Mouse (Mus musculus) heart, embryonic 14.5 days (tissue): ENCODE measurements around the gene Epb41. TPM values are rescaled to one million over a fixed set of nuclear protein-coding genes. Genes with fewer than 3 reads are reported as not detected.

Source experiments
- ATAC-seq: fragments of 200-750 bp; cut with Nextera tagmentation; 2 replicates; pipeline ENCODE4 v1.8.0; 2017; ENCODE audit warnings: low read depth, moderate TSS enrichment; ENCODE audit not compliant: insufficient number of reproducible peaks, insufficient read depth, low FRiP score
- H3K27ac ChIP-seq, 2 experiments: fragments of 200-500 bp in 1 of 2; fragments of 300-500 bp in 1 of 2; sonication (generic) in 1 of 2; replicated peaks in 1 of 2; 2 replicates each; pipeline ENCODE4 v1.5.1; 2012 to 2014; ENCODE audit warnings: low read depth in 2 of 2, low read length in 2 of 2, control low read depth in 1 of 2, mild to moderate bottlenecking in 1 of 2, mixed read lengths in 1 of 2; ENCODE audit not compliant: control insufficient read depth in 1 of 2, insufficient read depth in 1 of 2
- H3K27me3 ChIP-seq: fragments of 300-500 bp; sonication (generic); 2 replicates; pipeline ENCODE4 v1.6.1; 2014; ENCODE audit warnings: mild to moderate bottlenecking, low read length, control low read depth; ENCODE audit not compliant: control insufficient read depth, insufficient read depth
- H3K36me3 ChIP-seq: fragments of 300-500 bp; sonication (generic); 2 replicates; pipeline ENCODE4 v1.6.1; 2014; ENCODE audit warnings: mild to moderate bottlenecking, control low read depth, low read length, mixed read lengths; ENCODE audit not compliant: control insufficient read depth, insufficient read depth
- H3K4me1 ChIP-seq, 2 experiments: fragments of 200-500 bp in 1 of 2; fragments of 300-500 bp in 1 of 2; sonication (generic) in 1 of 2; 2 replicates each; pipeline ENCODE4 v1.6.1; 2012 to 2014; ENCODE audit warnings: low read length in 2 of 2, control low read depth in 1 of 2, mixed read lengths in 1 of 2; ENCODE audit not compliant: control insufficient read depth in 2 of 2, insufficient read depth in 2 of 2
- H3K4me2 ChIP-seq: fragments of 300-500 bp; sonication (generic); 2 replicates; pipeline ENCODE4 v1.6.1; 2014; ENCODE audit warnings: mild to moderate bottlenecking, low read length
- H3K4me3 ChIP-seq, 2 experiments: fragments of 200-500 bp in 1 of 2; fragments of 300-500 bp in 1 of 2; sonication (generic) in 1 of 2; 2 replicates each; pipeline ENCODE4 v1.5.1; 2012 to 2014; ENCODE audit warnings: low read length in 2 of 2, mild to moderate bottlenecking in 2 of 2, control low read depth in 1 of 2, low read depth in 1 of 2, moderate library complexity in 1 of 2; ENCODE audit not compliant: control insufficient read depth in 1 of 2, insufficient read depth in 1 of 2
- H3K9ac ChIP-seq: fragments of 300-500 bp; sonication (generic); 2 replicates; pipeline ENCODE4 v1.6.1; 2014; ENCODE audit warnings: mild to moderate bottlenecking, low read length
- H3K9me3 ChIP-seq: fragments of 300-500 bp; sonication (generic); 2 replicates; pipeline ENCODE4 v1.6.1; 2016; ENCODE audit warnings: low read length, control low read depth; ENCODE audit not compliant: control insufficient read depth
- WGBS: fragments of 180-500 bp; shearing (Covaris S2); extraction: QIAGEN DNeasy Blood & Tissue Kit; methylation state at CpG from one replicate; pipeline ENCODE4 v1.1.7; 2014; 5-methylcytosine and 5-hydroxymethylcytosine counted together
- polyA plus RNA-seq: library from polyadenylated mRNA; unstranded; fragments of >200 nt; fragmentation: Nextera tagmentation; extraction: Ambion mirVana; gene quantifications from 2 replicates; pipeline ENCODE4 v1.2.1, GENCODE M21; 2014

Epb41 gene
- polyA plus RNA-seq, 1 experiment from 2014 or later: 45.7 TPM

DNA sequence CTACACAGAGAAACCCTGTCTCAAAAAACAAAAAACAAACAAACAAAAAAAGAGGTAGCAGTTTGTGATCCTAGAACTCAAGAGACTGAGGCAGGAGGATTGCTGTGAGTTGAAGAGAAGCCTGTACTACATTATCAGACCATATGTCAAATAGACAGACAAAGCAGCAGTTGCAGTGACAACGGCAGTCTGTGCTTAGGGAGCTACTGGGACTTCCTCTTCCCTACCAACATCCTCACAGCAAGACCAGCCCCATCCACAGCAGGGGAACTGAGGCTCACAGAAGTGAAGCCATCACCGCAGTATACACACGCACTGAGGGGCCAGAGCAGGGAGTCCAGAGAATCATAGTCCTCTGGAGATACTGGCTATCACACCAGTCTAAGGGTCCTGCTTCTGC, 9.5 kb downstream of the Epb41 start:
- Histone ChIP-seq H3K36me3 (peaks cover 5% of the 10 kb centered on the region; the same call in 1 of the 2 replicates), H3K27ac (0 out of 4 replicates have a peak overlapping the region, but pooled peaks of 1 of the 2 experiments have one; percentile 28), H3K4me2 (peak overlapping the region; percentile 37), H3K9me3 (no peaks in the 10 kb centered on the region), H3K9ac (peak overlapping the region; percentile 44; the same call in 1 of the 2 replicates), H3K27me3 (no peaks in the 10 kb centered on the region), H3K4me1 (peaks cover 17 to 40% of the 10 kb centered on the region in 2 experiments), H3K4me3 (no peak overlapping the region)
- no peak for ATAC-seq
- WGBS: 34% methylated on average over 3 of the region's 3 CpGs

DNA sequence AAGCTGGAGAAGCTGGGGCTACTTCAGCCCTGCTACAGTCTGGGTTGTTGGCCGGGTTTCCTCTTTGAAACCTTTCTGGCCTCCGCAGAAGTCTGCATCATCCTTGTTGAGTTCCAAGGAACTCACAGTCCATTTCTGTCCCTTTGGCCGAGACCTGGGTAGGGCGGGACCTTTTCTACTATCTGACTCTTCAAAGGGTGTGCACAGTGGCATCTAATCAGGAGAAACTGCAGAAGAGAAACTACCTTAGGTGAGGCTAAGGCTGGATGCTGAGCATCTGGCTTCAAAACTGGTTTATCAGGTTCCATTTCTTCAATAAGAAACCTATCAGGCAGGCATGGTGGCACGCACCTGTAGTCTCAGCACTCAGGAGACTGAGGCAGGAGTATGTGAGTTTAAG, 10.6 kb downstream of the Epb41 start:
- Histone ChIP-seq H3K4me2 (no peak overlapping the region), H3K4me3 (no peak overlapping the region)

DNA sequence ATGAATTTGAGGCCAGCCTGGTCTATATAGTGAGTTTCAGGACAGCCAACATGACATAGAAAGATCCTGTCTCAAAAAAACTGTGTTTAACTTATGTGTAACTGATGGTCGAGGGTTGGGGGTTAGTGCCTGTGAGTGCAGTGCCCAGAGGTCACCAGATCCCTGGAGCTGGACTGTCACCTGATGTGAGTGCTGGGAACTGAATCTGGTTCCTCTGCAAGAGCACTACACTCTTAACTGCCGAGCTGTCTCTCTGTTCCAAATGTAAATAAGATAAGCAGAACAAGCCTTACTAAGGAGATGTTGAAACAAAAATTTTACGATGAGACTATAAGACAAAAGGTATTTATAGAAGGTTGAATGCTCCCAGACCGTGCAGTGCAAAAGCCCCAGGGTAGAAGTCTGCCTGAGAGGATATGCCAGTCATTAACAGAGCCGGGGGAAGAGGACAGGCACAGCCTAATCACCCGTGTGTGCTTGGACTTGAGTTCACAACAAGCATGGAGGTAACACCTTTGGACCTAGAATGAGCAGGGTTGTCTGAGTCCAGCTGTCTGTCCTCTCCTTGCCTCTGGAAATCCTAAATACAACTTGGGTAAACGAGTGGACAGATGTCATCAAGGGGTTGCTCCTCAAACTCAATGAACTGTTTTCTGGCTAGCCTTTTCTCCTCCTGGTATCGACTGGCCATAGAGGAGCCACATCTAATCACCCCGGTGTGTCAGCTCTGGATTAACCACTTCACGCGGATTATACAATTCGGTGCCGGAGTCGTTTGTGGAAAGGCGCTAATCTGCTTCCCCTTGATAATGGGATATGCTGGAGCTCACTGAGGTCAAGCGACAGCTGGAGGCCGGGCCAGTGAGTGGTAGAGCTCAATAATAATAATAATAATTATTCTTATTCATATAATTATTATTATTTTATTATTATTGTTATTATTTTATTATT, 11.9 kb downstream of the Epb41 start:
- H3K4me2 ChIP-seq: no peak overlapping the region
- WGBS: 55% methylated on average over 17 of the region's 17 CpGs
- no peaks in the 10 kb centered on the region for H3K27me3 ChIP-seq
- no peaks in the 10 kb centered on the region for H3K36me3 ChIP-seq
- H3K9me3 ChIP-seq: no peaks in the 10 kb centered on the region
- H3K4me3 ChIP-seq: no peak overlapping the region
- H3K4me1 ChIP-seq: peaks cover 27 to 51% of the 10 kb centered on the region in 2 experiments
- no peak overlapping the region for H3K9ac ChIP-seq
- no peak overlapping the region for H3K27ac ChIP-seq
- ATAC-seq: no peak

More for the DNA sequence above, 10.6 kb downstream of the Epb41 start:
- no peak overlapping the region for H3K9ac ChIP-seq
- H3K27ac ChIP-seq: no peak overlapping the region
- ATAC-seq: no peak
- no peaks in the 10 kb centered on the region for H3K27me3 ChIP-seq
- no peaks in the 10 kb centered on the region for H3K36me3 ChIP-seq
- 81% methylated on average over 5 of the region's 5 CpGs for WGBS
- H3K9me3 ChIP-seq: no peaks in the 10 kb centered on the region
- H3K4me1 ChIP-seq: peaks cover 24 to 46% of the 10 kb centered on the region in 2 experiments

DNA sequence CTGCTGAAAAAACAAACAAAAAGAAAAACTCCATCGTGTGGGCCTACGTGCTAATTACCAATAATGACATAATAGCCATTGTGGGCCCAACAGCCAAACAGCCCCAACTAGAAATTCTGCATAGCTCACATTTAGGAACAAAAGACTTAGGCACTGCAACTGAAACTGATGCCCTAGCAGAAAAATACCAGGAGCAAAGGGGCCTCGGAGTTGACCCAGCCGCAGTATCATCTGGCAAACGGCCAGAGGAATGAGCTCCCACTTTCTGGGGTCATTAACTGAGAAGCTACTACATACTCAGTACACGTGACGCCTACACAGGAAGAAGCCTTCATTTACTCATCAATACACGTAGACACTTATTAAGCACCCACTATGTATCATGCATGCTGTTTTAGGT, 12.8 kb downstream of the Epb41 start:
- no peak overlapping the region for H3K4me3 ChIP-seq
- no peaks in the 10 kb centered on the region for H3K9me3 ChIP-seq
- H3K36me3 ChIP-seq: no peaks in the 10 kb centered on the region
- no peak overlapping the region for H3K9ac ChIP-seq
- H3K27me3 ChIP-seq: no peaks in the 10 kb centered on the region
- WGBS: 57% methylated on average over 8 of the region's 8 CpGs
- H3K4me2 ChIP-seq: no peak overlapping the region
- ATAC-seq: no peak
- H3K27ac ChIP-seq: no peak overlapping the region
- peaks cover 27 to 55% of the 10 kb centered on the region in 2 experiments for H3K4me1 ChIP-seq

DNA sequence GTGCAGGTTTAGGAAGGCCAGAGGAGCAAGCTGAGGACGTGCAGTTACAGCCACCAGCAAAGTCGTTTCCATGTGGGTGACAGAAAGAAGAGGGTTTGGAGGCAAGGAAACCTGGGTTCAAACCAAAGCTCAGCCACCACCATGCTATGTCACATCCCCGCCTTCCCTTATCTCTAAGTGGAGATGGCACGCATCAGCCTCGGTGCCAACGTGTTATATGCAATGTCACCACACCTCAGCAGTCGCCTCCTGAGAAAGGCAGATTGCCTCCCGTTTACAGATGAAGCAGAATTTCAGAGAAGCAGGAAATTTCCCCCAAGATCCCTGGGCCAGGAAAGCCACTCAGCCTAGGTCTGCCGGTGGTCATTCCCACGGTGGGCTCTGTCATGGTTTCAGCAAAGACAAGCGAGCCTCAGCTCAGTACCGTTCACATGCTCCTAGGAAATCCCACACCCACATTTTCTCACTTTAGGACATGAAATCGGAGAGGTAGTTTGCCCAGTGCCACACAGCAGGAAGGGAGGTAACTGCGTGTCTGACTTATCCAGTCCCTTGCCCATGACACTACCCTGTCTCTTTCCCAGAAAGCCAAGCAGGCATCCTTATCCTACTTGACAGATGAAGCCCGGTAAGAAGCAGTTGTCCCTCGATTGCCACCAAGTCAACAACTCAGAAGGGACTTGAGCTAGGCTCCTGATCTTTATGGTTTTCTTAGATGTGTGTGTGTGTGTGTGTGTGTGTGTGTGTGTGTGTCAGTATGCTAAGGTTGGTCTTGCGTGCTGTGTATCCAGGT, 14.9 kb downstream of the Epb41 start:
- Histone ChIP-seq H3K4me3 (no peak overlapping the region), H3K27ac (no peak overlapping the region), H3K36me3 (no peaks in the 10 kb centered on the region), H3K9me3 (no peaks in the 10 kb centered on the region), H3K27me3 (no peaks in the 10 kb centered on the region), H3K4me2 (no peak overlapping the region), H3K9ac (no peak overlapping the region), H3K4me1 (peaks cover 15 to 40% of the 10 kb centered on the region in 2 experiments)
- ATAC-seq: no peak
- WGBS: 44% methylated on average over 17 of the region's 17 CpGs

DNA sequence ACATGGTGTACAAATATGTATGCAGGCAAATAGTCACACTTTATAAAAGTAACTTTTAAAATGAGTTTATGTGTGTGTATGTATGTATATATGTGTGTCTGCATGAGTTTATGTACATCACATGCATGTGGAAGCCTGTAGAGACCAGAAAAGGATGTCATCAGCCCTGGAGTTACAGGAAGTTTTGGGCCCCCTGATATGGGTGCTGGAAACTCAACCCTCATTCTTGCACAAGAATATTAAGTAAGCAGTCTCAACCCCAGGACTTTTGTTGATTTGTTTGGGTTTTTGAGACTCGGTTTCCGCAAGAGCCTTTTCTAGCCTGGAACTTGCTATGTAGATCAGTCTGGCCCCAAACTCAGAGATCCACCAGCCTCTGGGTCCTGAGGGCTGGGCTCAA, 15.6 kb downstream of the Epb41 start:
- no peak for ATAC-seq
- Histone ChIP-seq H3K27ac (no peak overlapping the region), H3K4me1 (peaks cover 15 to 40% of the 10 kb centered on the region in 2 experiments), H3K9me3 (no peaks in the 10 kb centered on the region), H3K4me3 (no peak overlapping the region), H3K4me2 (no peak overlapping the region), H3K36me3 (no peaks in the 10 kb centered on the region), H3K9ac (no peak overlapping the region), H3K27me3 (no peaks in the 10 kb centered on the region)
- 96% methylated on average over 2 of the region's 2 CpGs for WGBS

DNA sequence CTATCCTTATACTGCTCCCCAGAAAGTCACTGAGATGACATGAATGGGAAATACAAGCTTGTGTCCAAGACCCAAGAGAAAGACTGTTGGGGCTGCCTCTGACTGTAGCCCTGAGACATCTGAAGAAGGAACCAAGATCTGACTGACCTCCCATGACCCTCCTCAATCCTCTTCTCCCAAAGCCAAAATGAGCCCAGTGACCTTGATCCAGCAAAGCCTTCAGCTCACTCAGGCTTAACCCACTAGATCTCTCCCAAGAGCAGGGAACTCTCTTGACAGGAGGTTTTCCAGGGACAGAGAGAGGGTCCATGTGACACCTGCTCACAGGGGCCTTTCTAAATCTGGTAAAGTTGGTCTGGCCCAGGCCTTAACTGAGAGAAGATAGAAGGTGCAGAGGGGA, 17.8 kb downstream of the Epb41 start:
- no peak for ATAC-seq

More for the DNA sequence above, 17.8 kb downstream of the Epb41 start:
- no peak overlapping the region for H3K4me2 ChIP-seq
- H3K9ac ChIP-seq: no peak overlapping the region
- H3K9me3 ChIP-seq: no peaks in the 10 kb centered on the region
- no peaks in the 10 kb centered on the region for H3K27me3 ChIP-seq
- peak overlapping the region in 1 of 2 experiments; percentile 45; a peak in 2 of 4 replicates for H3K27ac ChIP-seq
- H3K36me3 ChIP-seq: no peaks in the 10 kb centered on the region
- H3K4me3 ChIP-seq: no peak overlapping the region
- H3K4me1 ChIP-seq: peaks cover 12 to 27% of the 10 kb centered on the region in 2 experiments
